Mouse (Mus musculus) embryonic fibroblast, embryonic 13.5 days (primary cell): ENCODE results near the gene Slc7a11. TPM values are rescaled to one million over a fixed set of nuclear protein-coding genes. Genes with fewer than 3 reads are reported as not detected.
A peak's percentile ranks its signal among the peaks of the same experiment; 100 is the strongest.

Experiments
- H3K27ac ChIP-seq: 2 replicates; pipeline ENCODE4 v1.5.1; 2012; ENCODE audit warnings: low read length, control low read depth, inconsistent platforms; ENCODE audit not compliant: insufficient read depth
- H3K4me1 ChIP-seq: 2 replicates; pipeline ENCODE4 v1.6.1; 2011; ENCODE audit warnings: low read length; ENCODE audit not compliant: control insufficient read depth, insufficient read depth
- H3K4me3 ChIP-seq: 2 replicates; pipeline ENCODE4 v1.5.1; 2011; ENCODE audit warnings: mild to moderate bottlenecking, control low read depth, low read length; ENCODE audit not compliant: insufficient read depth
- CTCF ChIP-seq: IDR thresholded peaks from 2 replicates; pipeline ENCODE4 v1.5.1; 2011; ENCODE audit warnings: mild to moderate bottlenecking, control low read depth, low read length, moderate library complexity, borderline replicate concordance; ENCODE audit not compliant: insufficient read depth
- POLR2A ChIP-seq: IDR thresholded peaks from 2 replicates; pipeline ENCODE4 v1.6.1; 2011; ENCODE audit warnings: low read depth, mild to moderate bottlenecking, control low read depth, low read length, moderate library complexity
- polyA plus RNA-seq: library from polyadenylated mRNA; stranded (reverse); fragments of >200 nt; gene quantifications from 2 replicates; pipeline ENCODE4 v1.2.4, GENCODE M21; 2011; ENCODE audit warnings: low read depth; ENCODE audit not compliant: missing spikeins, insufficient read length

Slc7a11 gene
- polyA plus RNA-seq, 1 experiment = 11.2 TPM

- TF ChIP-seq POLR2A (no peak), CTCF (no peak)
- no peak overlapping the region for H3K4me3 ChIP-seq
- H3K27ac ChIP-seq = no peak overlapping the region
- no peaks in the 10 kb centered on the region for H3K4me1 ChIP-seq
These were observed 556.1 kb downstream of the Slc7a11 start for GRCm38 (mm10) chr3:49887359-49887758.

GRCm38 (mm10) chr3:49886220-49886945, 557.0 kb downstream of the Slc7a11 start:
- H3K27ac ChIP-seq = no peak overlapping the region
- no peak for TF ChIP-seq POLR2A
- TF ChIP-seq CTCF = no peak
- H3K4me3 ChIP-seq = no peak overlapping the region
- no peaks in the 10 kb centered on the region for H3K4me1 ChIP-seq

- Histone ChIP-seq H3K4me3 (no peak overlapping the region), H3K4me1 (no peaks in the 10 kb centered on the region), H3K27ac (no peak overlapping the region)
- TF ChIP-seq POLR2A = no peak
- no peak for TF ChIP-seq CTCF
These were observed 562.9 kb downstream of the Slc7a11 start for GRCm38 (mm10) chr3:49880496-49880895.

GRCm38 (mm10) chr3:49870786-49871185, 572.6 kb downstream of the Slc7a11 start:
- H3K4me3 ChIP-seq = no peak overlapping the region
- peaks cover 8% of the 10 kb centered on the region for H3K4me1 ChIP-seq
- TF ChIP-seq POLR2A (no peak), CTCF (no peak)
- H3K27ac ChIP-seq = peak overlapping the region; percentile 90

GRCm38 (mm10) chr3:49867951-49868584, 575.3 kb downstream of the Slc7a11 start:
- Histone ChIP-seq H3K4me1 (peaks cover 8% of the 10 kb centered on the region), H3K4me3 (no peak overlapping the region), H3K27ac (no peak overlapping the region)
- TF ChIP-seq POLR2A (no peak), CTCF (no peak)

GRCm38 (mm10) chr3:49867147-49867950, 576.1 kb downstream of the Slc7a11 start:
- TF ChIP-seq CTCF = no peak
- no peak for TF ChIP-seq POLR2A
- Histone ChIP-seq H3K4me1 (peaks cover 8% of the 10 kb centered on the region), H3K4me3 (no peak overlapping the region), H3K27ac (no peak overlapping the region)

GRCm38 (mm10) chr3:49866061-49866515, 577.3 kb downstream of the Slc7a11 start:
- Histone ChIP-seq H3K4me1 (peaks cover 6% of the 10 kb centered on the region), H3K4me3 (no peak overlapping the region), H3K27ac (peak overlapping the region; percentile 2; the same call in 1 of the 2 replicates)
- TF ChIP-seq CTCF (no peak), POLR2A (no peak)

GRCm38 (mm10) chr3:49856797-49857196, 586.6 kb downstream of the Slc7a11 start:
- TF ChIP-seq POLR2A (no peak), CTCF (no peak)
- Histone ChIP-seq H3K4me1 (no peaks in the 10 kb centered on the region), H3K4me3 (no peak overlapping the region), H3K27ac (peak overlapping the region; percentile 52)

GRCm38 (mm10) chr3:49854277-49854676, 589.1 kb downstream of the Slc7a11 start:
- no peak for TF ChIP-seq POLR2A
- TF ChIP-seq CTCF = no peak
- Histone ChIP-seq H3K27ac (peak overlapping the region; percentile 13; the same call in 1 of the 2 replicates), H3K4me1 (no peaks in the 10 kb centered on the region), H3K4me3 (no peak overlapping the region)
